Mouse (Mus musculus) layer of hippocampus, adult 18-20 months (tissue): ENCODE measurements around the gene Wdr17. TPM values are rescaled to one million over a fixed set of nuclear protein-coding genes. Genes with fewer than 3 reads are reported as not detected.
"Not testable (repeated sequence)": the region's sequence is repeated elsewhere in the genome, so short reads cannot be mapped to it uniquely, and the experiment has no call there.

Source experiments
- DNase-seq, 2 experiments: peaks; one replicate each; pipeline ENCODE4 v3.0.0; 2022; ENCODE audit warnings: low spot score in 2 of 2
- total RNA-seq, 2 experiments: library from RNA; stranded (reverse); gene quantifications; 2 replicates each; pipeline ENCODE4 v1.2.3; 2021

The Wdr17 gene
- total RNA-seq, 2 experiments from 2014 or later = 29.2 to 29.9 TPM

GRCm38 (mm10) chr8:54792699-54793061, 94.3 kb downstream of the Wdr17 start:
- no peak for DNase-seq

- peak in 1 of 2 experiments; percentile 31 for DNase-seq
Measured at GRCm38 (mm10) chr8:54791858-54792698, 94.9 kb downstream of the Wdr17 start.

GRCm38 (mm10) chr8:54780134-54780942, 106.6 kb downstream of the Wdr17 start:
- peak; percentile 28 to 68 for DNase-seq

GRCm38 (mm10) chr8:54779317-54780133, 107.5 kb downstream of the Wdr17 start:
- peak; percentile 26 to 31 for DNase-seq

- DNase-seq = no peak
Measured at GRCm38 (mm10) chr8:54777012-54777411, 110.0 kb downstream of the Wdr17 start.

GRCm38 (mm10) chr8:54776241-54776640, 110.7 kb downstream of the Wdr17 start:
- no peak for DNase-seq

GRCm38 (mm10) chr8:54757646-54758045, 129.3 kb downstream of the Wdr17 start:
- DNase-seq = no peak

GRCm38 (mm10) chr8:54736660-54737312, 150.2 kb downstream of the Wdr17 start:
- peak; percentile 20 to 54 for DNase-seq

GRCm38 (mm10) chr8:54724668-54725035, 162.3 kb downstream of the Wdr17 start:
- DNase-seq = no peak

- peak; percentile 94 to 97 for DNase-seq
Measured at GRCm38 (mm10) chr8:54723976-54724667, 162.9 kb downstream of the Wdr17 start.

- DNase-seq = no peak
Measured at GRCm38 (mm10) chr8:54718515-54718914, 168.5 kb downstream of the Wdr17 start.

- DNase-seq = peak in 1 of 2 experiments; percentile 10
Measured at GRCm38 (mm10) chr8:54705743-54706142, 181.2 kb downstream of the Wdr17 start.

- no peak for DNase-seq
Measured at GRCm38 (mm10) chr8:54671806-54672205, 215.2 kb downstream of the Wdr17 start.

- peak; percentile 45 to 66 for DNase-seq
Measured at GRCm38 (mm10) chr8:54667756-54668155, 219.2 kb downstream of the Wdr17 start.

GRCm38 (mm10) chr8:54660675-54661074, 226.3 kb downstream of the Wdr17 start:
- DNase-seq = peak; percentile 22 to 81

GRCm38 (mm10) chr8:54659703-54660102, 227.3 kb downstream of the Wdr17 start:
- no peak for DNase-seq

- DNase-seq = no peak
Measured at GRCm38 (mm10) chr8:54638634-54639033, 248.3 kb downstream of the Wdr17 start.

GRCm38 (mm10) chr8:54616710-54617109, 270.3 kb downstream of the Wdr17 start:
- DNase-seq = not testable (repeated sequence)

- no peak for DNase-seq
Measured at GRCm38 (mm10) chr8:54610238-54610637, 276.7 kb downstream of the Wdr17 start.

- DNase-seq = peak in 1 of 2 experiments; percentile 16
Measured at GRCm38 (mm10) chr8:54609336-54609735, 277.6 kb downstream of the Wdr17 start.
